Mouse (Mus musculus) activated CD4-positive, CD25-positive, alpha-beta regulatory T cell, adult 4 months (primary cell): Measurements from ENCODE around the gene Gpi1. TPM values are rescaled to one million over a fixed set of nuclear protein-coding genes. Genes with fewer than 3 reads are reported as not detected.
"Not testable (repeated sequence)": the region's sequence is repeated elsewhere in the genome, so short reads cannot be mapped to it uniquely, and the experiment has no call there.

ENCODE experiments used
- ATAC-seq: one replicate; pipeline ENCODE4 v1.8.0; 2017
- polyA plus RNA-seq, 2 experiments: library from polyadenylated mRNA; unstranded; fragments of 100-300 nt; shearing (Covaris generic); gene quantifications; one replicate each; pipeline ENCODE4 v1.2.1; 2017

Gene Gpi1
- polyA plus RNA-seq, 2 experiments from 2014 or later = 354 to 384 TPM

DNA sequence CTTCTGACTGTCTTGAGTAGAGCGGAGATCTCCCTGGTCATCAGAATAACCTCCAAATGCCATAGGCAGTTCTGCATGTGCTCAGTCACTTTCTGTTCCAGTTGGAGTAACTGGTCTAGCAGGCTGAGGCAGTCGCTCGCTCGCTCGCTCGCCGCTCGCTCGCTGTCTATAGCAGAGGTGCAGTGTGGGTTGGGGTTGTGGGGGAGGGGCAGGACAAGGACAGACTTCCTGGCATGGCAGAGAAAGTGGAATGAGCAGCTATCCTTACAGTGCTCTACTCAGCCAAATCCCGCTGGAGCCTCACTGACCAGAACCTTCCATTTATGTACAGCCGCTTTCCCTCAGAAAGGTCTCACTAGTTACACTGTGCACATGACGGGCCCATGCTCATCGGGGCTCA, 46.8 kb downstream of the Gpi1 start:
- ATAC-seq = no peak

DNA sequence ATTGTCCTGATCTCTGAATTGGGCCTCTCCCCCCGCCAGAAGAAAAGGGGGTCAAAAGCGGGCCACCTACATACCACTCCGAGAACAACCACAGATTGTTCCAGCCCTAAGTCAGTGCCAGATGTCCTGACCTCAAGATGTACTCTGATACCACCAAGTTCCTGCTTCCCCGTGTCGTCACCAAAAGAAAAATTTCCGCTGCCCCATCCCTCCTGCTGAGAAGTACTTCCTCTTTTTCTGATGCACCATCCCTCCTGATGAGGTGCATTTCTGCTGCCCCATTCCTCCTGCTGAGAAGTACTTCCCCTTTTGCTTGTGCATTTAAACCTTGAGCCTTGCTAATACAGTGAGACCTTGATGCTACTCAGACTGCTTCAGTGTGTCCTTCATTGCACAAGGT, 53.9 kb downstream of the Gpi1 start:
- not testable (repeated sequence) for ATAC-seq

DNA sequence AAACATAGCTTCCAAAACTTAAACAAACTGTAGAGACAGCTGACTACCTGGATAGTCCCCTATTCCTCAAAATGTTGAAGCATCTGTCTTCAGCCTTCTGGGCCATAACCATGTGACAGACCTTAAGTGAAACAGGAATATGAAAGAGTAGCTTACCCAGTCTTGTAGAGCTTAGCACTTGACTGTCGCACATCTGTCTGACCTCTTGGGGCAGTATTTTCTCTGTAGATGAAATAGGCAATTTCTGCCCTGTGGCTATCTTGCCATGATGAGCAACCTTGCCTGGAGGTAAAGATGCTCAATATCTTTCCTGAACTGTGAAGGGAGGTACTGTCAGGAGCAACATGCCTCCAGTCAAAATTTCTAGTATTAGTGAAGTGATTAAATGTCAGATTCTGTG, 57.9 kb downstream of the Gpi1 start:
- no peak for ATAC-seq

DNA sequence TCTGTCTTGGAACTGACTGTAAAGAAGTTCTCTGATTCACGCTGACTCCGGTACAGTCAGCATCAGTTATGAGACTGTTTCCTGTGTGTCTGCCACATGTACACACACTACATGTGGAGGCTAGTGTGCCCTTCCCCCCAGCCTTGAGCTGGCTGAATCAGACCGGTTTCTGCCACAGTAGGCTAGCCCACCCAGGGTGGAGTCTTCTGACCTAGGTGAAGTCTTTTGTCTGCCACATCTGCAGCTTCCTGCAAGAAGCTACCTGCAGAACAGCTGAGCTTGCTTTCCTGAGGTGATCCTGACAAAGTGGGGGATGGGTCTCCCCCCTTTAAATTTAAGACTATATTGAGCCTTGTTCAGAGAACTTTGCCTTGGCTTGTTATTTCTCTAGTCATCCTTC, 60.7 kb downstream of the Gpi1 start, which contains the start of gene Uba2:
Gene Uba2, minus strand, starts transcription at position 146 of the 400 bp plus-strand sequence.
- no peak for ATAC-seq

DNA sequence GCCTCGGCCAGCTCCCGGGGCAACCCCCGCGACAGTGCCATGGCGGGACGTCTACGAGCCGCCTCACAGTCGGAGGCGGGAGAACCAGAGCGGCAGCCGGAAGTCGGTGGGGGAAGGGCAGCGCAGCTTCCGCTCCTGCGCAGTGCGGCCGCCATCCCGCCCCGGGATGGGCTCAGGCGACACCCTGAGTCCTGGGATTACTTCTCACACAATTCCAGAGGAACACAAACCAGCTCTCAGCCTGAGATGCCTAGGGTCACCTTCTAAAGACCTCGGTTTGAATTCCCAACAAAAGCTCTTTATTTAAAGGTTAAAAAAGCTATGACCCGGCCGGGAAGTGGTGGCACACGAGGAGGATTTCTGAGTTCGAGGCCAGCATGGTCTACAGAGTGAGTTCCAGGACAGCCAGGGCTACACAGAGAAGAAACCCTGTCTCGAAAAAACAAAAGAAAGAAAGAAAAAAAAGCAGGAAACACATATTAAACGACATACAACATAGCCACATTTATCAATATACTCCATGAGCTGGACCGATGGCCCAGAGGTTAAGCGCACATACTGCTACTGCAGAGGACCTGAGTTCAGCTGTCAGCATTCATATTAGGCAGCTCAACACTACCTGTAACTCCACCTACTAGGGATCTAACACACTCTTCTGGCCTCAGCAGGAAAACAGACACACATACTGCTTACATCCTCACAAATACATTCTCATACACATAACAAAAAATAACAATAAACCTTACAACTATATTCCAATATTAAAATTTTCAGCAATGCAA, 61.5 kb downstream of the Gpi1 start:
- ATAC-seq = peak; percentile 92

DNA sequence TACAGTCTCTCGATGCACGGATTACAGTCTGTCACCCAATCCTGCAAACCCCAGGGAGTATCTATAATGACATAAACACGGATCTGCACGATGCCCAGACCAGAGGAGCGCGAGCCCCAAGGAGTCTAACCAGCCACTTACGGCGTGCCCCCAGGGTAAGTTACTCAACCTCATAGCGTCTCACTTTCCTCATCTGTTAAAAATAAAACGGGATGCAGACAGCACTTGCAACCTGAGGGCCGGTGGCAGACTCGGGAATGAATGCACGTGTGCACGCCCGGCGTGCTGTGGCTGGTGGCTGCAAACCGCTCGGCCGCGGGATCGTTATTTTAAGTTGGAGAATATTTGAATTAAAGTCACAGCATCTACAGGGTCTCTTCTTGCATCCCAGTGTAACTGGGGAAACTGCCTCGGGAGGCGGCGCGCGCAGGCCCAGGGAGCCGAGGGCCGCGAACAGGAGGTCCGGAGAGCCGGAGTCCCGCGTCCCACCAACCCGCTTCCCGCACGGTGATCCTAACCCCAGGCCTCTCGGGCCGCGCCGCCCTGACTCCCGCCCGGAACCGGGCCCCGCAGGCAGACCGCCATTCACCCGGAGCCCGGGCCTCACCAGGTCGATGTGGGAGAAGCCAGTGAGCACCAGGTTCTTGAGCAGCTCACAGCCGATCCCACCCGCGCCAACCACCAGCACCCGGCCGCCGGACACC, 62.2 kb downstream of the Gpi1 start:
- peak; percentile 50 for ATAC-seq

DNA sequence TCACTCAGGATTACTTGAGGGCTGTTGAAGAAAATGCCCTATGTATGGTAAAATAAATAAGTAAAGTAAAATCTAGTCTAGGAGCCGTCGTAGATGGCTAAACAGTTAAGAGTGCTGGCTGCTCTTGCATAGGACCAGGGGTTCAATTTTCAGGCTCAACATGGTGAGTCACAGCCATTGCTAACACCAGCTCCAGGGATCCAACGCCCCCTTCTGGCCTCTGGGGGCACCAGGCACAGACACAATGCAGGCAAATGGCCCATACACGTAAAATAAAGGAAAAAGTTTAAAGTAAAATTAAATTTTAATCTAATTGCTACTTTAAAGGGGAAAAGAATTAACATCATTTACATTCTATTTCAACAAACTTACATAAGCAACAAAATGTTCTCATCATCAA, 63.3 kb downstream of the Gpi1 start:
- ATAC-seq = no peak

DNA sequence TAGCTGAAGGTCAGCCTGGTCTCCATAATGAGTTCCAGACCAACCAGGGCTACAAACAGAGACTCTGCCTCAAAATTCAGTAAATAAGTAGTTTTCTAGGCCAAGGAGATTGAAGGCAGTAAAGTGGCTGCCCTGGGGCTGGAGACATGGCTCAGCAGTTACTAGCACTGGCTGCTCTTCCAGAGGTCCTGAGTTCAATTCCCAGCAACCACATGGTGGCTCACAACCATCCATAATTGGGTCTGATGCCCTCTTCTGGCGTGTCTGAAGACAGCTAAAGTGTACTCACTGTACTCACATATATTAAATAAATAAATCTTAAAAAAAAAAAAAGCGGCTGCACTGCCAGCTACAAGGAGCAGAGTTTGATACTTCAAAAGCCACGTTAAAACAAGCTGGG, 64.1 kb downstream of the Gpi1 start:
- no peak for ATAC-seq

DNA sequence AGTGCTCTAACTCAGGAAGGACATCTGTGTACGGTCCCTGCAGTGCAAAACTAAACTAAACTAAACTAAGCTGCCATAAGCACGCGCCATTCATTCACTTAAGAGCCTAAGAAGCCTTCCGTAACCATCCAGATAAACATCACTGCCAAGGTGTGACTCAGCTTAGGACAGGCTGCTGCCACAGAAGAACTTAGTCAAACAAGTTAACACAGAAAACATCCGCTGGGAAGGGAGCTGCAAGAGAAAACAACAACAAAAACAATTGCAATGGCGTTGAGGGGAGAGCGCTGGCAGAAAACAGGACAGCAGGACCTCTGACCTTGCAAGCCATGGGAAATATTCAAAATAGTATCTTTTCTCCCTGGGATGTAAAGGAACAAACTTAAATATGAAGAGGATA, 65.5 kb downstream of the Gpi1 start:
- ATAC-seq = no peak

DNA sequence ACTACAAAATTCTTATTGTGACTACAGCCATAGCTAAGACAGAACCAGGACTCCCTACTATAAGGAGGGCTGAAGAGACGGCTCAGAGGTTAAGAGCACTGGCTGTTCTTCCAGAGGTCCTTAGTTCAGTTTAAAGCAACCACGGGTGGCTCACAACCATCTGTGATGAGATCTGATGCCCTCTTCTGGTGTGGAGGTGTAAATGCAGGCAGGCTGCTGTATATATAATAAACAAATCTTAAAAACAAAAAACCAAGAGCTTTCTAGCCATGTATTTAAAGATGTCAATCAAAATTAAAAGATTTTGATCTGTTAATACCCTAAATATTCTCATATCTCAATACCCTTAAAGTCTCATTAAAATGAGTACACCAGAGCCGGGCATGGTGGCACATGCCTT, 71.0 kb downstream of the Gpi1 start:
- ATAC-seq = no peak

DNA sequence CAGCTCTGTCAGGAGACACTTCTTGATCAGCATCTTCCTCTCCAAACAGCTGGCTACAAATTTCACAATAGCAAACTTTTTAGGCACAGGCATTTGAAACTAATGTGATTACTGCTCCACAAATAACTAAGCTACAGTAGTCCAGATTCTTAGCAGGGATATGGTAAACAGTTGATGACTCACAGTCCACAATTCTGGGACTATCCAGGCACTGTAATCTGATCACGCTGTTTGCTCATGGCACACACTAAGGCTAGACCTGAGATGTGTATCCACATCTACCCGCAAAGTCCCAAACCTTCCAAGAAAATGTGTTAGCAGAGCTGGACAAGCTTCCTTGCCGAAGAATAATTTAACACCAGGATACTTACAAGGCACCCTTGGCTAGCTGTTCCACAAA, 72.1 kb downstream of the Gpi1 start:
- ATAC-seq = no peak

Other genes with a start within 250 kb of the Gpi1 start
- not detected for gene Scgb2b27, start 216.4 kb downstream of the Gpi1 start, polyA plus RNA-seq
- gene Scgb1b27, start 208.9 kb downstream of the Gpi1 start, polyA plus RNA-seq = not detected
- not detected for gene Scgb1b30, start 134.9 kb downstream of the Gpi1 start, polyA plus RNA-seq
- not detected for gene Wtip, start 97.1 kb downstream of the Gpi1 start, polyA plus RNA-seq
- gene Uba2, start 60.7 kb downstream of the Gpi1 start, polyA plus RNA-seq = 10 to 100 TPM; 93.3 to 94.9 TPM
- 10 to 100 TPM; 23.4 to 35.1 TPM for gene Pdcd2l, start 33.7 kb downstream of the Gpi1 start, polyA plus RNA-seq
- gene Gm6096, start 20.7 kb upstream of the Gpi1 start, polyA plus RNA-seq = not detected
- gene 4931406P16Rik, start 83.2 kb upstream of the Gpi1 start, polyA plus RNA-seq = 10 to 100 TPM; 23.5 to 24.1 TPM
- 10 to 100 TPM; 43.9 to 51.3 TPM for gene Lsm14a, start 163.0 kb upstream of the Gpi1 start, polyA plus RNA-seq